Mouse (Mus musculus) layer of hippocampus, adult 9-11 months (tissue): ENCODE data around the gene Rnft1.
"Not testable (repeated sequence)": the region's sequence is repeated elsewhere in the genome, so short reads cannot be mapped to it uniquely, and the experiment has no call there.

Experiments
- DNase-seq: peaks from one replicate; pipeline ENCODE4 v3.0.0; 2022

The Rnft1 gene

DNA sequence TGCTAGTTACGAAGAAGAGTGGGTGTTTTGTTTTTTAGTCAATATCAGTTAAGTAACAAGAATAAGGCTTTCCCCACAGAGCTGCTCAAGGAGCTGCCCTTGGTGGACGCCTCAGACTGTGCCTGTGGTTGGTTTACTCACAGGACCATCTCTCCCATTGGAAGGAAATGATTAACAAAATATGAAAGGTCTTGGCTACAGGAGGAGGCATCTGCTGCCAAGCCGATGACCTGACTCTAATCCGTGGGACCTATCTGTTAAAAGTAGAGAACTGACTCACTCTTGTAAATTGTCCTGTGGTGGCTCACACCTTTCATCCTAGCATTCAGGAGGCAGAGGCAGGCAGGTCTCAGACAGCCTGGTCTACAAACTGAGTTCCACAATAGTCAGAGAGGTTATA lies 43.1 kb downstream of the Rnft1 start:
- no peak for DNase-seq

DNA sequence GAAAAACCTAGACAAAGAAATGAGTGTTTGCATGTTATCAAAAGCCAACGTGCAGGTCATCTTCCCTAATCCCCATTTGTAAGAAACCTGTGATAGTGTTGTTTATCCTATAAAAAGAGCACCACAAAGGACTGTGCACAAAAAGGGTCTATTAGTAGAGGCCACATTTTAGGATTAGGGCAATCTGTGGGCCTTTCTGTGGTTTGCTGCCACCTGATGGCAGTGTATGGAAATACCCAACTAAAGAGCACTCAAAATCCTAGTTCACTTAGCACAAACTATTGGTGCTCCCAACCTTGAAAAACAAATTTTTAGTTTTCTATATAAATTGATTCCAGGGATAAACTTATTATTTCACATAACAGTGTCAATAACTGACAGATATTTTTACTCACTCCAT lies 48.4 kb downstream of the Rnft1 start:
- DNase-seq, result no peak

DNA sequence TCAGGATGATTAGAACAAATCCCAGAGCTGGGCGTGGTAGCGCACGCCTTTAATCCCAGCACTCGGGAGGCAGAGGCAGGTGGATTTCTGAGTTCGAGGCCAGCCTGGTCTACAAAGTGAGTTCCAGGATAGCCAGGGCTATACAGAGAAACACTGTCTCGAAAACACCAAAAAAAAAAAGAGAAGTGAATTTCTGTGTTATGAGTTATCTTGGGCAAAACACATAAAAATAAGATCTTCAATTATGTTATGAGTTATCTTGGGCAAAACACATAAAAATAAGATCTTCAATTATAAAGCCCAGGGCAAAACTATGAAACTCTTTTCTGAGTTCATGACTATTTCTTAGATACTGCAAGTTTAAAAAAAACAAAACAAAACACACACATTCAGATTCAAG lies 48.8 kb downstream of the Rnft1 start:
- DNase-seq, result not testable (repeated sequence)

DNA sequence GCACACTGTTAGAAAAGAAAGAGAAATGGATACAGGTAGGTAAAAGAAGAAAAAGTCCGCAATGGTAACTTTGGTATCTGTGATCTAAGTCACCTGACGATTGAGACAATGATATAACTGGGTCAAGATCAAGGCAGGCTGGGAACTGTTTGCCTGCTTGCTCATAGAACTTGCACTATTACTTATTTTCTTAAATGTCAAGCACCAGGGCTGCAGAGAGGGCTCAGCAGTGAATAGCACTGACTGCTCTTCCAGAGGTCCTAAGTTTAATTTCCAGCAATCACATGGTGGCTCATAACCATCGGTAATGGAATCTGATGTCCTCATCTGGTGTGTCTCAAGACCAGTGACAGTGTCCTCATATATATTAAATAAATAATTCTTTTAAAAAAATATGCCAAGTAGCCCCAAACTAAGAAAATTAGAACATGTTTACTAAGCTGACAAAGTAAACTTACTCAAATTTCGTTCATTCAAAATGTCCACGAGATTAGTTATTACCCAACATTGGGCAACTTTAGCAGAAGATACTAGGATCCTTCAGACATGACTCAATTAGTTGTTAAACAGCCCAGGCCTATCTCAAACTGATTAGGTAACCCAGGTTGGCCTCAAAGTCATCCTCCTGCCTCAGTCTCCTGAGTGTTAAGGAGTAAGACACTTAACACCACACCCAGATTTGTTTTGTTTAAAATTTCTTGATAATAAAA lies 49.9 kb downstream of the Rnft1 start:
- no peak for DNase-seq

DNA sequence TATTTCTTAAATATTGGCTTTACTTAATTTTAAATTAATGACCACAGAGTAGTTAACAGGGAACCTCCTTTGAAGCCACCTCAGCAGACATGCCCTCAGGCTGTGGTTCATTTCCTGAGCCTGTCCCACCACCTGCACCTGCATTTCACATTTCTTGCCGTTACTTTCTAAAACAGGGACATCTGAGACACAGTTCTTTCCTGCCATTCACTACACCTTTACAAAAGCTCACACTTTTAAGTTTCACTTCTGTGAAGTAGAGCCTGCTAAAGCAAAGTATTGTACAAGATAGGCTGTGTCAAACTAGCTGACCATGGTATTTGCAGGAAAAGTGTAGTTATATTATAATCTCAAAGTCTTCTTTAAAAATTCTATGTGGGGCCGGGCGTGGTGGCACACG lies 54.3 kb downstream of the Rnft1 start:
- DNase-seq, result no peak

DNA sequence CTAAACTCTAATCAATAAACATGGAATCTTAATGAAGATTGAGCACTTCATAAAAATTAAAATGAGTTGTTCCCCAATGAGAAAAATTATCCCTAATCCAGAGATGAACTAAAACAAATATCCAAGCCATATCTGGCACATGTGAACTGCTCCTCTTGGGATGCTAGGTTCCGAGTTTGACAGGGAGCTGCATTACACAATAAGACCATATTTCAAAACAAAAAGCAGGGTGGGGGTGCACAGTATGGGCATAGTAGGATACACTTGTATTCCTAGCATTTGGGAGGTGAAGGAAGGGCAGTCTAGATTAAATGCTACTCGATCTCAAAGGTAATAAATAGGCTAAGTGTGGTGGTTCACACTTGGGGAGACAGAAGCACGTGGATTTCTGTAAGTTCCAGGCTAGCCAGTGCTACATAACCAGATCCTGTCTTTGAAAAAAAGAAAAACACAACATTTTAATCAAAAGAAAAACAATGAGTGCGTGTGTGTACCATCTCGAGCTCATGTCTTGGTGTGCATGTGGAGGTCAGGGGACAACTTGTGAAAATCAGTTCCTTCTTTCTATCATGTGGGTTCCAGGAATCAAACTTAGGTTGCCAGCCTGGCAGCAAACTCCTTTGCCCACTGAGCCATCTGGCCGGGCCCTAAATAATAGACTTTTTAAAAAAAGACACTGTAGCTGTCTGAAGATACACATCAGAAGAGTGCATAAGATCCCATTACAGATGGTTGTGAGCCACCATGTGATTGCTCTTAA lies 55.4 kb downstream of the Rnft1 start:
- no peak for DNase-seq

DNA sequence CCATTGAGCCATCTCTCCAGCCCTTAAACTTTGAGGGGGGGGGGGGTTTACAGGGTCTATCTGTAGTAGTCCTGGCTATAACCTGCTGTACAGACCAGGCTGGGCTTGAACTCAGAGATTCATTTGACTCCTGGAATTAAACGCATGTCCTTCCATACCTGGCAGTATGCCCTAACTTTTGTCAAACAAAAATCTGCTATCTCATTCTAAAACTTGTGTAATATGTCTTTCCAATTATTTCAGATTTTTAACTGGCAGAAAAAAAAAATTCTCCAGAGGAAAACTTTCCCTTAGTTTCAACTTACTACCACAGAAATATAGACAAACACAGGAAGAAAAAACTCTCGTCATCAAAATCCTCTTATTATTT lies 56.0 kb downstream of the Rnft1 start:
- no peak for DNase-seq

DNA sequence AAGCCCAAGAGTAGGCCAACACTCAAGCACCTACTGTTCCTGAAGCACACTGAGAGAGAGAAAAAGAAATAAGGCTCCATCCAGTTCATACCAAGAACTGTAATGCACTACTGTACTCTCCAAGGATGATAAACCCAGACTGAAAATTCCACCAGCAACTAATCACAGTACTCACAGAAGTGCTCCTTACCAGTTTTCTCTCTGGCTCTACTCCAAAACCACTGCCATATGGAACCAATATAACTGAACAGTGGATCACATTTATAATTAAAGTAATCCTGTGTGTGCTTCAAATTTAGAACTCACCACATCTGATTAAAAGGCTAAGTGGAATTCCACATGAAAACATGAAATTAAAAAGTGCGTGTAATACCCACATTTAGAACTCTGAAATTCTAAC lies 58.4 kb downstream of the Rnft1 start:
- no peak for DNase-seq

DNA sequence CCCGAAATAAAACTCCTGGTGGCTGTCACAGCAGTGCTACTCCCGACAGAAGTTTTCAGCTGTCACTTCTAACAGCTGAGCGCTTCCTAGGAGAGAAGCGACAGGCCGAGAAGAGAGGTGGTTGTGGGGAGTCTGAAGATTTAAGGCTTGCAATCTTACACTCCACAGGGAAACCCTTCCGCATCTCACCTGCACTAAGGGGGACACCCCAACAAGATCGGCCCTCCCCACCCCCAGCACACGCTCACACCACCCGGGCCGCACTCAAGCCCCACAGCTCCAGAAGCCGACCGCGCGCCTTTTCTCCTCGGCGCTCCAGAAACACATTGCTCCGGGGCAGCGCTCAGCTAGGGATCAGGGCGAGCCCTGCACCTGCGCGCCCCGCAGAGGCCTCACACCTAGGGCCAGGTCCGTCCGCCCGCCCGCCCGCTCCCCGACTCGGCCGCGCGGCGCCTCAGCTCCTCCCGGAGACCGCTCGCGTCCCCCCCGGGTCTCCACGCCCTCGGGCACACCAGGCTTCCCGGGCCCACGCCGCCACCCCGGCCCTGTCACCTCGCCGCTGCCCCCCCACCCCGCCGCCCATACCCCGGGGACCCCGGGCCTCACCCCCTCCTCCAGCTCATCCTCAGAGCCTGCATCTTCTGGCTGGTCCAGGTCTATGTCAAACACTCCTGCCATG lies 59.6 kb downstream of the Rnft1 start:
- DNase-seq, result peak; percentile 15

DNA sequence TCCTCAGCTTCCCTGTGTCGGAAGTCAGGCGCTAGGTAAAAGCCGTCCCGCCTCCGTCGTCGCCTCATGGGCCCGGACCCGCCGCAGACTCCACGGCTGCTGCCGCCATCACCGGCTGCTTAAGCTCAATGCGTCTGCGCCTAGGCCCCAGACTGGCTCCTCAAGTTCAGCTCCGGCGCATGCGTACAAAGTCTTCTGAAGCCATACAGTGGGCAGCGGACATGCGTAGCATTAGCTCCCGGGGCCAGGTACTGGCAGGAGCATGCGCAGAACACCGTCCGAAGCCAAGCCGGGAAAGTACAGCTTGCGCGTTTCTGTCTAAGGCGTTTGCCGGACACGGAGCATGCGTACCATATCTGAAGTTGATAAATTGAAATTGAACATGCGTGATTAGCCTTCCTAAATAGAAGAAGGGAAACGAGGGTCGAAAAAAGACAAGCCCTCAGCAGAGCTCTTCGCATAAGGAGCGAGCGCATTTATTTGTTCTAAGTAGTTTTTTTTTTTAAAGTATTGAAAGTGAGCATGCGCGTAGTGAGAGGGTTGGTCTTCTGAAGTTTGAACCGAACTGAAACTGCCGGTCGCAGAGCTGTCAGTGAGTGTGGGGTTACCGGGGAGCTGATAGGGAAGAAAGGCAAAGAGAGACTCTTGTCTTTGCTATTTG lies 60.3 kb downstream of the Rnft1 start, which contains the start of the genes Rps6kb1 and Tubd1:
Rps6kb1 (minus strand) TSS at position 167 of the 661 bp plus-strand sequence.
Tubd1 (plus strand) TSS at position 353 of the 661 bp plus-strand sequence.
- DNase-seq, result peak; percentile 100

DNA sequence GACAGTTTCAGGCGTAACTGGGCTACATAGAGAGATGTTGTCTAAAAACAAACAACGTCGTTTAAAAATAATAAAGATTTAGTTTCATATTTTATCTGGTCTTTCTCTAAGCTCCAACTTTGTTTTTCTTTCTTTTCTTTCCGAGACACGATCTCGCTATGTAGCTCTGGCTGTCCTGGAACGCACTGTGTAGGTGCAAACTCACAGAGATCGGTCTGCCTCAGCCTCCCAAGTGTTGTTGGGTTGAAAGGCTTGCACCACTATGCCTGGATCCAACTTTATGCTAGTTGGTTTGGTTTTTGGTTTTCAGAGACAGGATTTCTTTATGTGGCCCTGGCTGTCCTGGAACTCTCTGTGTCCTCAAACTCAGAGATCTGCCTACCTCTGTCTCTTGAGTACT lies 61.1 kb downstream of the Rnft1 start:
- DNase-seq, result no peak

DNA sequence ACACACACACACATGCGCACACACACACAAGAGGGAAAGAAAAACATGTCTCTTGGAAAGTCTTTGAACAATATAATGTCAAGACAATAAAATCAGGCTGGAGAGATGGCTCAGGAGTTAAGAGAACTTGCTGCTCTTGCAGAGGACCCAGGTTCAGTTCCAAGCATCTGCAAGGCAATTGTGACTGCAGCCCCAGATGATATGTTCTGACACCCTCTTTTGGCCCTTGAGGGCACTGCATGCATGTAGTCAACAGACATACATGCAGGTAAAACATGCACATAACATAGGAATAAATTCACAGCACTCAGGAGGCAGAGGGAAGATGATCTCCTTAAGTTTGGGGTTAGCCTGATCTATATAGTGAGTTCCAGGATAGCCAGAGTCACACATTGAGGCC lies 63.0 kb downstream of the Rnft1 start:
- DNase-seq, result no peak
